Mouse (Mus musculus) thymus, postnatal 10 days (tissue): ENCODE measurements around the gene Cdh1.
"Not testable (repeated sequence)": the region's sequence is repeated elsewhere in the genome, so short reads cannot be mapped to it uniquely, and the experiment has no call there.

Experiments
- DNase-seq, 2 experiments: peaks; one replicate each; pipeline ENCODE4 v3.0.0; 2021; ENCODE audit warnings: low spot score in 2 of 2

Cdh1 gene

GRCm38 (mm10) chr8:106603131-106603819 lies at the start of gene Cdh1:
Gene Cdh1 (plus strand): TSS chr8:106603351.
- DNase-seq, result peak; percentile 25 to 40

GRCm38 (mm10) chr8:106554011-106554410 lies 49.1 kb upstream of the Cdh1 start:
- DNase-seq, result no peak

- no peak for DNase-seq
Observed at GRCm38 (mm10) chr8:106556068-106556645, 47.0 kb upstream of the Cdh1 start.

- no peak for DNase-seq
Observed at GRCm38 (mm10) chr8:106559844-106560243, 43.3 kb upstream of the Cdh1 start.

- peak; percentile 42 to 61 for DNase-seq
Observed at GRCm38 (mm10) chr8:106561097-106561865, 41.9 kb upstream of the Cdh1 start.

GRCm38 (mm10) chr8:106563691-106564182 lies 39.4 kb upstream of the Cdh1 start:
- no peak for DNase-seq

GRCm38 (mm10) chr8:106569006-106569405 lies 34.1 kb upstream of the Cdh1 start:
- DNase-seq, result no peak

- no peak for DNase-seq
Observed at GRCm38 (mm10) chr8:106570386-106570785, 32.8 kb upstream of the Cdh1 start.

GRCm38 (mm10) chr8:106571551-106572172 lies 31.5 kb upstream of the Cdh1 start:
- DNase-seq, result no peak

GRCm38 (mm10) chr8:106572175-106572574 lies 31.0 kb upstream of the Cdh1 start:
- DNase-seq, result not testable (repeated sequence)

GRCm38 (mm10) chr8:106573168-106573567 lies 30.0 kb upstream of the Cdh1 start, which contains the start of gene Gm10073:
Gene Gm10073 (minus strand): TSS chr8:106573461.
- DNase-seq, result not testable (repeated sequence)

GRCm38 (mm10) chr8:106574283-106574682 lies 28.9 kb upstream of the Cdh1 start:
- DNase-seq, result no peak

GRCm38 (mm10) chr8:106576849-106577555 lies 26.1 kb upstream of the Cdh1 start:
- no peak for DNase-seq

GRCm38 (mm10) chr8:106579510-106579909 lies 23.6 kb upstream of the Cdh1 start:
- no peak for DNase-seq

- DNase-seq, result no peak
Observed at GRCm38 (mm10) chr8:106581344-106582088, 21.6 kb upstream of the Cdh1 start.

GRCm38 (mm10) chr8:106584942-106585670 lies 18.0 kb upstream of the Cdh1 start:
- no peak for DNase-seq

- no peak for DNase-seq
Observed at GRCm38 (mm10) chr8:106585671-106586037, 17.5 kb upstream of the Cdh1 start.

GRCm38 (mm10) chr8:106586896-106587295 lies 16.3 kb upstream of the Cdh1 start:
- no peak for DNase-seq

- DNase-seq, result no peak
Observed at GRCm38 (mm10) chr8:106588443-106589431, 14.4 kb upstream of the Cdh1 start.
